Mouse (Mus musculus) T-helper 1 cell (primary cell): ENCODE measurements at regions not wholly inside any gene's neighbourhood (a gene's known extent, or its start where the extent isn't known, plus 50 kb on each side); places are given as distances from the start of the nearest gene placed in this dataset.

Experiments
- in situ Hi-C: fragments of 300-600 bp; cut with MboI, MseI; formaldehyde crosslinking; loops from one replicate; pipeline ENCODE4 v1.15.1; 2025; ENCODE audit warnings: high pct_unique_total_duplicates

DNA sequence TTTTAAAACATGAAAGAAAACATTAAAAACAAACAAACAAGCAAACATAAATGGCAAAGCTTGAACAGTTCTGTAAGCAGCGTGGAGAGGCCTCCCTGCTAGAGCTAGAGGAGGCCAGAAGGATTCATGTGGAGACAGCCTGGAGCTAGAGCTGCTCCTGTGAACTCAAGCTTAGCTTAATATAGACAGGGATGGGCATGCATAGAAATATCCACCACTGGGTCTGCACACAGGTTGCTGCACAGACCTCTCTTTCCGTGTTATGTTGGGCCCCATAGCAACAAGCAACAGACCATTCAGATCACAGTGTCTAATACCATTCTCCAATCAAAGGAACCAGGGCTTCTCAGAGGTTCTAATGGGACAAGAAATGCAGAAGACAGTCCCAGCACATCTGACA lies 122.9 kb upstream of the Magi3 start:
- in situ Hi-C loops, result no loop called here

DNA sequence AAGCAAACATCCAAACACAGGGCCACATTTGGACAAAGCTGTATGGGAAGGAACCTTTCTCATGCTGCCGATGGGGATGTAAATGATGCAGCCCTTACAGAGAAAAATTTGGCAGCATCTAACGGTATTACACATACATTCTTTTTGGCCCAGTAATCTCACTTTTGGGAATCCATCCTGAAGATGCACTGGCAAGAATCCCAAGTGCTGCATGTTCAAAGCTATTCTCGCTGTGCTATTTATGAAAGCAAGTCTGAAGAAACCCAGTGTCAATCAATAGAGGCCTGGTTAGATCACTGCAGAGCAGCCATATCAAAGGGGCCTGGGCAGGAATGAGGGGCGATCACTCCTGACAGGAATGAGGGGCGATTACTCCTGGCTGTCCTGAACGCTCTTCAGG lies 122.0 kb upstream of the Magi3 start:
- in situ Hi-C loops, result no loop called here

DNA sequence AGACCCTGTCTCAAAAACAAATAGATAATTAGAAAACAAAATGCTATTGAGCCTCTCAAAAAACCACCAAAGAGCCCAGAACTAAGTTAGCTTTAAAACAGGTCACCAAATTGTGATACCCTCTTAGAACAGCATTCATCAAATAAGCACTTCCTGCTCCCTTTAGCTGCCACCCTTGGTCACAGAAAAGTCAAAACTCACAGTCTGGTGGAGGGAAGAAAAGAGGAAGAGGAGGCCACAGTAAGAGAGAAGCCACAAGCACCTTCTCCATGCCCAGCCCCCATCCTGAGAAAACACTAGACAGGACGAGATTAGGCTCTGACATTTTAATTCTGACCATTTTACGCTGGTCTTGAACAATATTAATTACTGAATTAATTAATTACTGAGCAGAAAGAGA lies 120.2 kb upstream of the Magi3 start:
- in situ Hi-C loops, result no loop called here

DNA sequence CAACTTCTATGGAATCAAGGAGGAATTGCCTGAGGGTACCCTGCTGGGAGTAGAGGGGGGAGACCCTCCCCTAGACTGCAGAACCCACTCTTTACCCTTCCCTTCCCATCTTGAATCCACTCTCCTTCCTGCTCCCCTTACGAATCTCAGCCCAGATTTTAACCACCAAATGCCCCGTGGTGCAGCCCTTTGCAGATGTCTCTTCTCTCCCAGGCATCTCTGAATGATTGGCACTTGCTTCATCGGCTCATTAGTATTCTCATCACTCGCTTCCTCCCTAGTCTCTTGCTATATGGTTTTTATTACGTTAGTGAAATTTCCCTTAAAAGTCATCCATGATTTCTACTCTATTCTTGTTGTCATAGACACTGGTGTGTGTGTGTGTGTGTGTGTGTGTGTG lies 116.7 kb upstream of the Magi3 start:
- in situ Hi-C loops, result loop anchor here (5.0 kb wide), 1 partner anchor 95 kb away; no protein-coding TSS in a partner anchor

DNA sequence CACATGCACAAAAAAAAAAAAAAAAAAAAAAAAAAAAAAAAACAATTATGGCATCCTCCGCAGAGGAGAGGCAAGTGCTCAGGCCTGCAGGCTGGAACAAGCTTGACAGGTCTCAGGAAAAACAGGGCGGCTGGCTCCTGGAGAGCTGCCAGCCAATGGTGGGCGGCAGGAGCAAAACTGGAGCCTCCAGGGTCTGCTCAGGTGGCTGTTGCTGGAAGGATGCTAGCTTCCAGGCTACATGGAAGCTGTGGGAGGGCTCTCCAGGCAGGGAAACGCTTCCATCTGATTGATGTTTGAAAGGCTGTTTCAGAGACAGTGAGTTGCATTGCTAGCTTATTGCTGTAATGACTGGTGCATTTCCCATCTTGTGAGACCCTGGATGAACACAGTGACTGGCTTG lies 116.1 kb upstream of the Magi3 start:
- in situ Hi-C loops, result loop anchor here (5.0 kb wide), 1 partner anchor 94 kb away; no protein-coding TSS in a partner anchor

DNA sequence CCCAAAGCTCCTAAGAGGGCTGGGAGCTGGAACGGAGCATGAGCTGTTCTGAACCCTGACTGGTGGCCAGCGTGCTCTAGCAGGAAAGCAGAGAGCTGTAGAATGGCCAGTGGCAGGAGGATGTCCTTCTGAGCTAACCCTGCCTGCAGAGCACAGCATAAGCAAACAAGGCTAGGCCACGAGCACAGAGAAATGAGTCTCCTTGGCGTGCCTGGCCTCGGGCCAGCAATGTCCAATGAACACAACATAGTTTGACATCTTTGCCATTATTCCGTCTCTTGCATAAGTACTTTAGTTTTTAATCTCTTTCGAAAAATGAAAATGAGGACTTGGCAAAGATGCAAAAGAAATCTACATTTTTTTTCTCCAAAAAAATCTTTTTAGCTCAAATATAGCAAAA lies 114.6 kb upstream of the Magi3 start:
- in situ Hi-C loops, result loop anchor here (5.0 kb wide), 1 partner anchor 92 kb away; no protein-coding TSS in a partner anchor

DNA sequence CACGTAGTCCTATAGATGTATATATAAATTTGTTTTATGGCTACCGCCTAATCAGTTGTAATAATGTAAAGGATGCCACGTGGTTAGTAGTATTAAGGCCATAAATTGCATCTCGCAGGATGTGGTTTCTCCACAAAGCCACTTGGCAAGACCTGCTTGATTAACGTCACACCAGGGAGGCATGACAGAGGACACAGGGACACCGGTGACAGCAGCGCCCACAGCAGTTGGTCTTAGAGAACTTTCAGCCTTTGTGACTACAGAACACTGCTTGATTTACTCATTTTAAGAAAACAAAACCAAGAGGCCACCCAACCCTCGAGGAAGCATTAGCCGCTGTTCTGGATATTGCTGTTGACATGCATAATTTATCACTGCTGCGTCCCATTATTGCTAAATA lies 113.2 kb upstream of the Magi3 start:
- in situ Hi-C loops, result no loop called here

DNA sequence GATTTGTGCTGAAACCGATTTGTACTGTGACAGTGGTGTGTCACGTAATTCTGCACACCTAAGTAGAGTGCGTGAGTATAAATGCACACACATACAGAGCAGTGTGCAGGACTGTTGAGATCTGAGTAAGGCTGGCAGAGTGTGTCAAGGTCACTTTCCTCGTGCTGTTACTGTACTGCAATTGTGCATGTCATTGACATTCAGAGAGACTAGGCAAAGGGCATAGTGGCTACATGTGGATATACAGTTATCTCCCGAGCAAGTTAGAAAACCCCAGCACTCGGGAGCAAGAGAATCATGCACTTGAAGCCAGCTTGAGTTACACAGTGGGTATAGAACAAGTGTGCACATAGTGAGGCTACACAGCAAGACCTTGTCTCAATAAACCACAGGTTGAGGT lies 110.5 kb upstream of the Magi3 start:
- in situ Hi-C loops, result no loop called here

DNA sequence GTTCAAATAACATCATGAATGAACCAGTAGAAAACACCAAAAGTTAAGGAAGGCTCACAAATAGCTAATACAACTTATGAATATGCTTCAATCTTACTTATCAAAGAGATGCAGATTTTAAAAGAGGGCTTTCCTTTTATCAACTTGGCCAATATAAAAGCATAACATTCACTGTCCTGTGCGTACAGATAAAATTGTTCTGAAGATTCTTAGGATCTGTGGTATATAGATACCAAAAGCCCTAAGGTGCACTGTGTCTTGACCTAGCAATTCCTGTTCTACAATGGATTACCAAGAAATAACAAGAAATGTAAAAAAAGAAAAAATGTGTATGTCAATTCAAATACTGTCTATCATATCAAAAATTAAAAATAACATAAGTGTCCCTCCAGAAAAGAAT lies 107.7 kb upstream of the Magi3 start:
- in situ Hi-C loops, result no loop called here

DNA sequence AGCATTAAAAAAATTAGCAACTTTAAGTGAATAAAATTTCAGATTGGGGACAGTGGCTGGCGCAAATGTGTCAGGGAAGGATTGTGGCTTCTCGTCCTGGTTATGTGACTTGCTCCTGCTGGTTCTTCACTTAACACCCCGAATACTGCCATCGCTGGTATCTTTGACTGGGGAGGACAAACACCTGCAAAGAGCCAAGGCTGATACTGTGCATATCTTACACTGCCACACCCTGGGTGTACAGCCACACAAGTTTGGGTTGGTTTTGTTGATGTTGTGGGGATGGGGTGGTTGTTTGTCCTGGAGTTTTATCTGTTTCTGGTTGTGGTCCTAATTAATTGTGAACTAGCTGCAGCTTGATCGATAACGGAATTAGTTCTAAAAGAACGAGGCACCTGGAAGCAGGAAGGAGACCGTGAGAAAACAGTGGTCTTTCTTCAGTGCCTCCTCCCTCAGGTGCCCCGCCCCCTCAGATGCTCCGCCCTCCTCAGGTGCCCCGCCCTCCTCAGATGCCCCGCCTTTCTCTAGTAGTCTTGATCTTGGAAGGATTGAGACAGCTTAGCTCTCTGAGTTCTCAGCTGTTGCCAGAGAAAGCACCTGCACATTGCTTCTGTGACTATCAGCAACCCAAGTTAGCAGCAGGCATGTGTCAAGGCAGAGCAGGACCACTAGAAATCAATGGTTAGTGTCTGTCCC lies 107.0 kb upstream of the Magi3 start:
- in situ Hi-C loops, result no loop called here

DNA sequence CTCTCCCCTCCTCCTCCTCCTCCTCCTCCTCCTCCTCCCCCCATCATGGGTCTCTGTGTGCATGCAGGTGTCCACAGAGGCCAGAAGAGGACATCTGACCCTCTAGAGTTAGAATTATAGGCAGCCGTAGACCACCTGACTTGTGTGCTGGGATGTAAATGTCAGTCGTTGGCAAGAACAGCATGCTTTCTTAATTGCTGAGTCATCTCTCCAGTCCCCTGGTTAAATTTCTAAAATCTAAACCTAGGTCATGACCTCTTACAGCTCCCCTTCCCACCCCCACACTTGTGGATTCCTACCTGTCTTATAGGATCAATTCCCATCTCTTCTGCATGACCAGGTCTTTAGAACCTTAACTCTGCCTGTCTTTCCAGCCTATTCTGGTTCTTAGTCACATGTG lies 102.4 kb upstream of the Magi3 start:
- in situ Hi-C loops, result no loop called here

DNA sequence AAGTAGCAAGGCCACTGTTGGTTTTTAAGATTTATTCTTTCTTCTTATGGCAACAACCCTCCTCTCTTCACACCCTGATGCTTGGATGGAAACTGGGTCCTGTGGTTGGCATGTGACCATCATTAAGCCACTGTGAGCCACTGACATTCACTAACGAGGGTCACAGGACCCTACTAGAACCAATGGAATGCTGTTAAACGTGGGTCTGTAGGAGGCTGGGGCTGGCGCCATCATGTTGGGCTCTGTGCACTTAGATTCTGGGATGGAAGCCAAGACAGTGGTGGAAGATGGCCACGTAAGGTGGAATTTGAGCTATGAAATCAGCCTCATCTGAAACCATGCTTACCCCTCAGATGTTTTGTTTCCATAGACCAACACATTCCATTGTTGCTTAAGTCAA lies 100.2 kb upstream of the Magi3 start:
- in situ Hi-C loops, result no loop called here

DNA sequence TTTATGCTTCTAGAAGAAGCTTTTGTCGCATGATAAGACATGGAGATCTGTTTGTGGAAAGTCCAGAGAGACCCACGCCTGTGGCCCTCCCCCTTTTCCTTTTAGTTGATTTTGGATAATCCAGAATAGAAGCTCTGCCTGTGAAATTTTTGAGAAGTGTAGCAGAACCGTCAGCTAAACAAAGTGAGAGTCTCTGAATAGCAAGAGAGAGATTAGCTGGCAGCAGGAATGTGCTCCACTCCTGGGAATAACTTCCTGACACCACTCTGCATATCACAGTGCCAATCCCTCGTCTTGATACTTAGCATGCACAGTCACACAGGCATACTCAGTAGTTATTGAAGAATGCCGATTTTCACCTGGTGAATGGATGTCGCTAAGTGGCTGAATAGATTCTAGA lies 99.2 kb upstream of the Magi3 start:
- in situ Hi-C loops, result no loop called here

DNA sequence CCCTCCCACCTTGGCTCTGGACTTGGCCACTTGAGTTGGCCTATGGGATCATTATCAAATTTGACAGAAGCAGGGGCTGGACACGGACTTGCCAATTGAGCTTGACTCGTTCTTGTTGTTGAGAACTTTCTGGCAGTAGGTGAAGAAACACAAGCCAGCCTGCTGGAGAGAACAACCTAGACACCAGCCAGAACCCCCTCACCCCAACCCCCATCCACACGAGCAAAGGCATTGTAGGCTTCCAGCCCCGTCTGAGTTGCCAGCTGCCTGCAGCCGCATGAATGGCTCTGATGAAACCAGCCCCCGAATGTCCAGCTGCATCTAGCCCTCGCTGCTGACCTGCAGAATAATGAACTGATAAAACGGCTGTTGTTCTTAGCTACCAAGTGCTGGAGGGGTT lies 98.7 kb upstream of the Magi3 start:
- in situ Hi-C loops, result no loop called here

DNA sequence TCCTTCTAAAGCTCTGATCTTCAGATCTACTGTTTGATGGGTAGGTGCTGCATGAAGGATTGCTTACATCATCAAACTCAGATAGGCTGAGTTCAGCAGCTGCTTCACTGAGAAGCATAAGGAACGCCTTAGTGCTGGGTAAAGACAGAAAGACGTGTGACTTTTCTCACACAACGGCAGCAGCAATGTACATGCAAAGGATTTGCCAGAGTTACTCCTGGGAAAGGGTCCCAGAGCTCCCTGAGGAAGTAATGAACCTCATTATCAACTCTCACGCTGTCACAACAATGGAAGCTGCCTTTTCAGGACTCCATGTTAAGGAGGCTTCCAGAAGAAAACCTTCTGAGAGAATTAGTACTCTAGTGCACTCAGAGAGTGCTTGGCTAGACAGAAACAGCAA lies 97.4 kb upstream of the Magi3 start:
- in situ Hi-C loops, result no loop called here

DNA sequence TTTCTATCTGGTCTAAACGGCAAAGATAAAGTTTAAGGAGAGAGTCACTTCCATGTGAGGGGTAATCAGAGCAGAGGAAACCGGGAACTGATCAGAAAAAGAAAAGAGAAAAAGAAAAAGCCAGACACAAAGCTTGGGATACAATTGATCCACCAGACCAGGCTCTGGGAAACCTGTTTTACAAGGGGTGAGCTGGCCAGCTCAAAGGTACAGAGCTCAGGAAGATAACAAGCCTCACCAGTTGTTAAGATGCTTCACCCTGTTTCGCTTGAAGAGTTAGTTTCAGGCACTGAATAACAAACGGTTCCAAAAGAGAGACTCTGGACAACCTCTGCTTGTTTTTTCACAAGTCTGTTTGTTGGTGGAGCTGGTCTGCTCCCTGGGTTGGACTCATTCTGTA lies 92.9 kb upstream of the Magi3 start:
- in situ Hi-C loops, result no loop called here

DNA sequence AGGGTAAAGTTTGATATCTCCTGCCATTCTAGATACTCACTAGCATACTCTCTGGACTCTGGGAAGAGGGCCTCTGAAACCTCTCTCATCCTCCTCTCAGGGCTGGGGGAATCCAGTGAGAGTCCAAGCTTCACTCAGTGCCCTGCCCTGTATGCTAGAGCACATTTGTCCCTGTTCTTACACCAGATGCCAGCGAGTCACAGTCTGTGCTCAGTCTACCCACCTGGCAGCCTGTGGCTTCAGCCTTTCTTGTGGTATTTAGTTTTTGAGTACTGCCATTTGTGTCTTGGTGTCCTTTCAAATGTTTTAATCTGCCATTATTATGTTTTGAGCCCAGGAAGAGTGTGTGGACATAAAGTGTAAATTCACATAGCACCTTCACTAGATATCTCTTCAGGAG lies 86.8 kb upstream of the Magi3 start:
- in situ Hi-C loops, result no loop called here

DNA sequence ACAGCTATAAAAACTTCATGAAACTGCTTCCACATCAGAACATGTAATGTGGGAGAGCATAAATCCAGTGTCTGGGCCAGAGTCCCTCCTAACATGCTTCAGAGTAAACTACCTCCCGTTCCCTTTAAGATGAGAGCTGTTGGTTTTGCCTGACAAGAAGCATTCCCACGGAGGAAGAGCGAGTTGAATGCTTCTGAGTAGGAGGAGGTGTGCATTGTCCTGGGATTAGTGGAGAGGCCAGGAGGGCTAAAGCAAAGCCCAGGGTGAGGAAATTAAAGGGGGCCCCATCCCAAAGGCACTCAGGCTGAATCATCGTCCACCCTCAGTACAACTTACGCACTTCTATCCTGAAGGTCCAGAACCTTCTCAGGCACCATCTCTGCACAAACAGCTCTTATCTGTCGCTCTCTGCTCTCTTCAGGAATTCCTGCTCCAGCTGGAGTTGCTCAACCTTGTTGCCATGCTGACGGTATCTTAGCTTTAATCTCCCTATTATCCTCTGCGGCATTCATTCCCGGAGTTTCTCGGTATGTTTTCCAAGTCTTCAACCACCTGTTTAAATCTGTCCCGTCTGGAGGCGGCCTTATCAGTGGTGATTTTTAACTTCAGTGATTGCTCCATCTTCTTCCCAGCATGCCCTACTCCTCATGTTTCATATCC lies 85.9 kb upstream of the Magi3 start:
- in situ Hi-C loops, result no loop called here

DNA sequence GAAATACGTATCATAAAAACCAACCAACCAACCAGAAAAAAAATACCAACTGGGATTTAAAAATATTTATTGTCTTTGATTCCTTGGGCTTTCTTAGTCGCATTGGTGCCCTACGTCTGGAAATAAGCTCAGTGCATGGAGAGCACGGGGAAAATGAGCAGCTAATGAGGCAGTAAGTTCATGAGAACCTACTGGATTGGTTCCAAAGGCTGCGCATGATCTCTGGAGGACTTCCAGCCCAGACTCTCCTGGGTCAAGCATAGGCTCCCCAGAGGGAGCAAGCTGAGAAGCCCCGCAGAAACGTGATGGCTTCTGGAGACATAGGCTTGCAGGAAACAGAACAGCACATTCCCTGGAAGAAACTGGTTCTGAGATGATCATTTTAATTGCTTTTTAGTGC lies 83.4 kb upstream of the Magi3 start:
- in situ Hi-C loops, result no loop called here

DNA sequence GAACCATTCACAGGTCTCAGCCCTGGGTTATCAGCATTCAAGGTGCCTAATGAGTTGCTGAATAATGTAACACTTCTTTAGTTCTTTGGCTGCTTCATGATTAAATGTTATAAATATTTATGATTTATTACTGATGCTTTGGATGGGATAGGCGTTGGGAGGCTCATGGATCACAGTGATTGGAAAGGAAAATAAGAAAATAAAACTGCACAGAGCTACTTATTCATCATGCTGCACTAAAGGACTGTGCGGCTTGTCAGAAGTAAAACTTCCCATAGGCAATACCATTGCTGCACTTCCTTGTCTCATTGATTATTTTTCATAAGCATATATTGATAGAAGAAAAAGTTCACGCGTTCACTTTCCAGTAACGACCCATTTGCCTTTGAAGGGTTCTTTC lies 80.0 kb upstream of the Magi3 start:
- in situ Hi-C loops, result no loop called here

DNA sequence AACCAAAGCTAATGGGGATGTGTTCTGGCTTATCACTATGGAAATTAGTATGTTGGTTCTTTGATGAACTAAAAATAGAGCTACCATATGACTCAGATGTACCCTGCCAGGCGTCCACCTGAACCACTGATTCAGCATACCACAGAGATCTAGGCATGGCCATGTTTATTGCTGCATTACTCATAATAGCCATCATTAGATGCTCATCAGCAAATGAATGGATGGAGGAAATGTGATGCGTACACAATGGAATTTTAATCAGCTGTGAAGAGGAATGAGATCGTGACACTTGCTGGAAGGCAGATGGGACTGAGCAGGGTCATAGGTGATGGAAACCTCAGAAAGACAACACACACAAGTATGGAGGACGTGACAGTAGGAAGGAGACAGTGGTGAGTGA lies 78.7 kb upstream of the Magi3 start:
- in situ Hi-C loops, result no loop called here

DNA sequence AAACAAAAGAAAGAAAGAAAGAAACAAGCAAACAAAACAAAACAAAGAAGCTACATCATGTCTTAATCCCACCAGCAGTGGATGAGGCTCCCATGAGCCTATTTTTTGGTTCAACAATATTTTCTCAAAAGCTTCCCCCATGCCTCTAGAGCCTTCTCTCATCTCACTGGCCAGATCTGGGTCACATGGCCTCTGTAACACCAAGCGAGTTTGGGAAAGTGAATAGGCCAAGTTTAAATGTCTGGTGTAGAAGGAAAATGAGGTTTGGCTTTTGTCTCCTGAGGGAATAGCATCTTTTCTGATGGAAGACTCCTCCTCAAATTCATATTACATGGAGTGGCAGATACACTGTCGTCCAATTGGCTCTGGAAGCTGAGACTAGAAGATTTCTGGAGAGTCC lies 78.2 kb upstream of the Magi3 start:
- in situ Hi-C loops, result no loop called here

DNA sequence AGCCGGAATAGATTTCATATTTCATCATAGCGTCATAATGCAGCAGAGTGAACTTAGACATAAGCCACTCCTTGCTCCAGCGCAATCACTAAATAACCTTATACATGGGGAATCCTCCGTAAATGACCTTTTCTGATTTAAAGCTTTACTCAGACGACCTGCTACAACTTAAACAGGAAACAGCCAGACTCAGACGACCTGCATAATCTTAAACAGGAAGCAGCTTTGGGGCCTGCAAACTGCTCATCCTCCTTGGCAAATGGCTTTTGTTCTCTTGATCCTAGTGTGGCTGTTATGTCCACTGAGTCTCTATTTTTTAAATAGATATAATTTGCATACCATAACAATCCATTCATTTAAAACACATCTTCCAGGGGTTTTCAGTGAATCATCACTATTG lies 76.9 kb upstream of the Magi3 start:
- in situ Hi-C loops, result no loop called here

DNA sequence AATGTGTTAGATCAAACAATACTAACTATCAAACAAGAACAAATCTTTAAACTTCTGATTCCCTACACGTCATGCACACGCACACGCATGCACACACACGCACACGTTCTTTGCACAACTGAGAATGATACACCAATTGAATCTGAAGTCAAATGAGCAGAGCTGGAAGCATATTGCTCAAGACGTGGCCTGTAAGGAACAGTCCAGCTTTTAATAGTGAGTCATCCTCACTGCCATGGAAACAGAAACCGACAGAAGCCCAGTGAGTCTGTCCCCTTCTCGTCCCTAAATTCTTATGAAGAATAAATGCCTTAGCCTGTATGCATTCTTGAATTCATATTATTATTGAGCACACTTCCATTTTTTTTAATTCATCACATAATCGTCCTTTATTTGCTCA lies 75.7 kb upstream of the Magi3 start:
- in situ Hi-C loops, result no loop called here
